Mouse (Mus musculus) C2C12 (cell line): ENCODE results near the gene D330045A20Rik. TPM values are rescaled to one million over a fixed set of nuclear protein-coding genes. Genes with fewer than 3 reads are reported as not detected.

Experiments
- H3K27me3 ChIP-seq: one replicate; pipeline ENCODE4 v1.6.1; 2011; ENCODE audit not compliant: control insufficient read depth, insufficient read depth, insufficient read length
- H3K36me3 ChIP-seq: one replicate; pipeline ENCODE4 v1.6.1; 2011; ENCODE audit not compliant: control insufficient read depth, insufficient read depth
- H3K4me3 ChIP-seq: one replicate; pipeline ENCODE4 v1.5.1; 2011; ENCODE audit warnings: mild to moderate bottlenecking, control low read depth; ENCODE audit not compliant: poor library complexity, insufficient read depth, severe bottlenecking
- H3K79me2 ChIP-seq: one replicate; pipeline ENCODE4 v1.6.1; 2011; ENCODE audit not compliant: control insufficient read depth, insufficient read depth
- H3K79me3 ChIP-seq: one replicate; pipeline ENCODE4 v1.6.1; 2011; ENCODE audit warnings: low read depth, control low read depth
- H3ac ChIP-seq: one replicate; pipeline ENCODE3; 2011; ENCODE audit warnings: low read depth; ENCODE audit not compliant: control insufficient read depth, insufficient read length
- CEBPB ChIP-seq: IDR thresholded peaks from one replicate; pipeline ENCODE4 v1.6.1; 2011; ENCODE audit warnings: low read depth, mild to moderate bottlenecking, control low read depth, moderate library complexity
- CTCF ChIP-seq: IDR thresholded peaks from one replicate; pipeline ENCODE4 v1.5.1; 2011; ENCODE audit not compliant: control insufficient read depth, insufficient read depth, insufficient read length
- FOSL1 ChIP-seq: IDR thresholded peaks from one replicate; pipeline ENCODE4 v1.8.0; 2011; ENCODE audit warnings: mild to moderate bottlenecking, low read length; ENCODE audit not compliant: poor library complexity, insufficient read depth, severe bottlenecking
- MAX ChIP-seq: IDR thresholded peaks from one replicate; pipeline ENCODE4 v1.6.1; 2011; ENCODE audit warnings: mild to moderate bottlenecking, control low read depth
- MYOD1 ChIP-seq: IDR thresholded peaks from one replicate; pipeline ENCODE4 v1.6.1; 2011; ENCODE audit warnings: low read depth; ENCODE audit not compliant: control insufficient read depth, insufficient read length
- MYOG ChIP-seq: IDR thresholded peaks from one replicate; pipeline ENCODE4 v1.6.1; 2011; ENCODE audit not compliant: control insufficient read depth, insufficient read length; ENCODE audit errors: extremely low read depth
- USF1 ChIP-seq: IDR thresholded peaks from one replicate; pipeline ENCODE4 v1.6.1; 2011; ENCODE audit warnings: low read depth, mild to moderate bottlenecking, control low read depth, moderate library complexity
- polyA plus RNA-seq: library from polyadenylated mRNA; unstranded; fragments of >200 nt; fragmentation: generic; extraction: Trizol; gene quantifications from one replicate; pipeline ENCODE4 v1.2.1, GENCODE M21; 2012; ENCODE audit warnings: missing spikeins

D330045A20Rik gene
- polyA plus RNA-seq, 1 experiment: 0.15 TPM

DNA sequence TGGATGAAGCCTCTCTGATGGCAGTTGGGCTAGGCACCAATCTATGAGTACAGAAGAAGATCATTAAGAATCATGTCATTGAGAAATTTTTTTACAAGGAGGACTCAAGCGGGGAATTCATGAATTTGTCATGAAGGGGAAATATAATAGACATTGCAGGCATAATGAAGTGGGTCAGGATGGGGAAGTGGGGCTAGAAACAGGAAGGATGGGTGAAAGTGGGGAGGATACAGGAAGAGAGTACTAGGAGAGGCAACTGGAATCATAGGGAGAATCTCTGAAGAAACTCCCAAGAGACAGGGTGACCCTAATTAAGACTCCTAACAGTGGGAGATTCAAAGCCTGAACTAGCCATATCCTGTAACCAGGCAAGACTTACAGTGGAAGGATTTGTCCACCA lies 4.8 kb downstream of the D330045A20Rik start:
- H3ac ChIP-seq: no peak overlapping the region
- H3K27me3 ChIP-seq: no peaks in the 10 kb centered on the region
- no peaks in the 10 kb centered on the region for H3K79me2 ChIP-seq
- no peaks in the 10 kb centered on the region for H3K36me3 ChIP-seq
- TF ChIP-seq CEBPB: no peak
- TF ChIP-seq CTCF: no peak
- TF ChIP-seq FOSL1: no peak
- no peak for TF ChIP-seq MYOG
- TF ChIP-seq MYOD1: no peak
- no peak for TF ChIP-seq USF1
- TF ChIP-seq MAX: no peak
- H3K4me3 ChIP-seq: no peak overlapping the region
- no peaks in the 10 kb centered on the region for H3K79me3 ChIP-seq

DNA sequence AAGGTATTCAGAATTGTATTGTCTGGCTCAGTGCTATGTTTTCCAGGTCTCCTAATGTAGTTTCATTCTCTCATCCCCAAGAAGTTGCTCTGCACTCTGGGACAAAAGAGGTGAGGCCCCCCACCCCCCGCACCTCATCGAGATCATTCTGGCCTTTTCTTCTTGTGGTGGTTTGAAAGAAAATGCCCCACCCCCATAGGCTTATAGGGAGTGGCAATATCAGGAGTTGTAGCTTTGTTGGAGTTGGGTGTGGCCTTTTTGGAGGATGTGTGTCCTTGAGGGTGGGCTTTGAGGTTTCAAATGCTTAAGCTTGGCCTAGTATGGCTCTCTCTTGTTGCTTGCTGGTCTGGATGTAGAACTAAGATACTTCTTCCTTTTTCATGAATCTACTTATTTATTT lies 36.0 kb downstream of the D330045A20Rik start:
- TF ChIP-seq FOSL1 (no peak), CEBPB (no peak), CTCF (no peak), MAX (no peak), USF1 (no peak), MYOG (no peak), MYOD1 (no peak)
- Histone ChIP-seq H3K79me3 (no peaks in the 10 kb centered on the region), H3K27me3 (no peaks in the 10 kb centered on the region), H3K4me3 (no peak overlapping the region), H3K79me2 (no peaks in the 10 kb centered on the region), H3K36me3 (no peaks in the 10 kb centered on the region), H3ac (no peak overlapping the region)

DNA sequence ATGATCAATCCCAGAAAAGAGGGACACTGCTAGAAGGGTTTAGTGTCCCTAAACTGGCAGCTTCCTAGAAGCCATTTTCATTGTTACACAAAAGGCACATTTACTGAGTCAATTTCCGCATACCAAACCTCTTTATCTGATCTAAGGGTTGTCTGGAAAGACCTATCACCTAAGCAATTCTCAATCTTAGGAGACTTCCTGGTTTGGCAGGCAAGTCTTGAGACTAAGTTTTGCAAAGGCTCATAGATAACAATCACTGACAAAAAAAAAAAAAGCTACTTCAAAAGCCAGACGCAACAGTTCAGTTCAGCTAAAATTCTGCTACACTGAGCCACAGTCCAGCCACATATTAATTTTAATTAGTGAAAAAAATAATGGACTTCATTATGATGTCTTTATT lies 39.1 kb downstream of the D330045A20Rik start:
- Histone ChIP-seq H3K27me3 (no peaks in the 10 kb centered on the region), H3K36me3 (no peaks in the 10 kb centered on the region), H3K79me3 (no peaks in the 10 kb centered on the region), H3K79me2 (no peaks in the 10 kb centered on the region), H3ac (no peak overlapping the region), H3K4me3 (no peak overlapping the region)
- no peak for TF ChIP-seq MYOD1
- TF ChIP-seq MAX: no peak
- no peak for TF ChIP-seq CEBPB
- TF ChIP-seq CTCF: no peak
- TF ChIP-seq MYOG: no peak
- TF ChIP-seq FOSL1: no peak
- TF ChIP-seq USF1: no peak

DNA sequence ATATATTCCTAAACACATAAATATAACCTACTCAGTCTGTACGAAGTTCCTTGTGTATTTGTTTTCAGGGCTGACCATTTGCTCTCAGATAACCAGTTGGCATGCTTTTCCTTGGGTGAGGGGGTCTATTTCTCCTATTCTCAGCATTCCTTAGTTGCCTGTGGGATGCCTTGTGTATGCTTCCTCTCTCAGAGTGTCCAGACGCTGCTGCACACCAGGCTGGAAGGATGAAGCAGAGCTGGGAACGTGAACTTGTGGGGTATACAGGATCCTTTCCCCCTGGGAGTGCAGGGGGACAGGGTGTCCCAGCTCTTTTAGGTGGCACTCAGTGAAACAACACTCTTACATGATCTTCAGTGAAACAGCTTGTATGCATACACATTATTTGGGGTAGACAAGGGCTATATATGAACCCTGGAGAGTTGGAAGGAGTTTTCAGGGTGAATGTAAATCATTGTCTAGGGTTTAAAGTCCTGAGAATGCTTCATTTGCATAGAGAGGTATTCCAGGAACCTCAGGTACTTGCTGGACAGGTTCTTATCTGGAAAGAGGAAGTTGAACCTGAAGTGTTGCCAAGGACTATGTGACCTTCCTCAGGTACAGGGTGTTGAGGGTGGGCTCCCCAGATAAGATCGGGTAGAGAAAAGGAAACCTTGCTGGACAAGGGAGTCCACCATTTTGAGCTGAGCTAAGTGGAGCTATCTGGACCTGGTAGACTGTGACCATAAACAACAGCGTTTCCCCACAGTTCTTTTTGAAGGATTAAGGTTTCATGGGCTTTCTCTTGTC lies 44.3 kb downstream of the D330045A20Rik start:
- H3K79me2 ChIP-seq: no peaks in the 10 kb centered on the region
- H3K27me3 ChIP-seq: no peaks in the 10 kb centered on the region
- H3K4me3 ChIP-seq: no peak overlapping the region
- TF ChIP-seq USF1: no peak
- no peak for TF ChIP-seq FOSL1
- no peak for TF ChIP-seq CTCF
- TF ChIP-seq MYOD1: no peak
- TF ChIP-seq CEBPB: no peak
- no peak for TF ChIP-seq MYOG
- no peak for TF ChIP-seq MAX
- H3K36me3 ChIP-seq: no peaks in the 10 kb centered on the region
- no peak overlapping the region for H3ac ChIP-seq
- no peaks in the 10 kb centered on the region for H3K79me3 ChIP-seq

DNA sequence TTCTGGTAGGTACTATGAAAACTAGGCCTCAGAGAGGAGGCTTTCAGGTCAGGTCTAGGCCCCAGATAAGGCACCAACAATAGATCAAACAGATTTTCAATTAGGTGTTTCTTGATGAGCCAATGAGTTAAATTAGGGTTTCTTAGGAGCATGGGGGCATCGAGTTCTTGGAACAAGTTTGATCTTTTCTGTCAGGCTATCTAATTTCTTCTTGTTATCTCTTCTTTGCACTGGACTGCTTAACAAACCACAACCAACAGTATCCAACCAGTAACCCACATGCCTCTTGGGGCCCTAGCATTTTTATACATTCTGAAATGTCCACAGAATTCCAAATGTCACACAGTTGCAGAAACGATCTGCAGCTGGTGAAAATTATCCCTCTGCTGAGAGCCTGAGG lies 45.6 kb downstream of the D330045A20Rik start:
- TF ChIP-seq MYOD1 (no peak), FOSL1 (no peak), CTCF (no peak), MAX (no peak), USF1 (no peak), CEBPB (no peak), MYOG (no peak)
- H3ac ChIP-seq: no peak overlapping the region
- no peaks in the 10 kb centered on the region for H3K27me3 ChIP-seq
- H3K79me2 ChIP-seq: no peaks in the 10 kb centered on the region
- H3K79me3 ChIP-seq: no peaks in the 10 kb centered on the region
- no peak overlapping the region for H3K4me3 ChIP-seq
- H3K36me3 ChIP-seq: no peaks in the 10 kb centered on the region

DNA sequence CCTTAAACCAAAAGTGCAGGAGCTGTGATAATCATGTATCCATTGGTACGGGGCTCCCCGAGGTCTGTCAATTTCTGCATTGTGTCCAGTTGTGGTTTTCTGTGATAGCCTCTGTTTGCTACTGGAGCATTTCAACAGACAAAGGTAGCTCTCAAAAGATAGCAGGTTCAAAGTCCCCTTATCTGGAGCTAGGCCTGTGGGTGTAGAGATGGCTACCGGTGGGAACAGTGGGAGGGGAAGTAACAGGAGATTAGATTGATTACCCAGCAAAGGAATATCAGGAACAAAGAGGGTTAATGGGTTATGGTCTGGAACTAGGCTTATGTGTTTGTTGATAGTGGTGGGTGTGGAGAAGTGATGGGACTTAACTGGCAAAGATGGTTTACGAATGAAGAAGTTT lies 46.8 kb downstream of the D330045A20Rik start:
- no peak overlapping the region for H3K4me3 ChIP-seq
- TF ChIP-seq FOSL1 (no peak), MYOD1 (no peak), MYOG (no peak), USF1 (no peak), MAX (no peak), CTCF (no peak), CEBPB (no peak)
- H3K27me3 ChIP-seq: no peaks in the 10 kb centered on the region
- no peaks in the 10 kb centered on the region for H3K79me3 ChIP-seq
- H3K79me2 ChIP-seq: no peaks in the 10 kb centered on the region
- H3ac ChIP-seq: no peak overlapping the region
- no peaks in the 10 kb centered on the region for H3K36me3 ChIP-seq
